Mouse (Mus musculus): Measurements from ENCODE around the gene Sh2d6. TPM values are rescaled to one million over a fixed set of nuclear protein-coding genes. Genes with fewer than 3 reads are reported as not detected.
A peak's percentile ranks its signal among the peaks of the same experiment; 100 is the strongest.

Gene Sh2d6
- polyA plus RNA-seq (2012; ENCODE audit: insufficient read depth, insufficient read length, missing spikeins), result not detected in 2 replicates

GRCm38 (mm10) chr6:72521607-72522006 is at the start of gene Sh2d6:
TSS of gene Sh2d6 (minus strand) at chr6:72521707.
- Histone ChIP-seq H3K4me1 (ENCODE audit: control insufficient read depth, insufficient read depth, insufficient read length, low read length) (peaks cover 7% of the 10 kb centered on the region), H3K27ac (replicated peaks; ENCODE audit: low read depth, low read length) (peak within 1 kb of the TSS; percentile 44; the same call in 1 of the 2 replicates), H3K4me3 (ENCODE audit: insufficient read depth, low read depth, low read length) (no peak within 1 kb of the TSS)

GRCm38 (mm10) chr6:72570644-72571397 is 49.3 kb upstream of the Sh2d6 start:
- Histone ChIP-seq H3K4me3 (ENCODE audit: insufficient read depth, low read depth, low read length) (no peak overlapping the region), H3K4me1 (ENCODE audit: control insufficient read depth, insufficient read depth, insufficient read length, low read length) (no peaks in the 10 kb centered on the region), H3K27ac (replicated peaks; ENCODE audit: low read depth, low read length) (peak overlapping the region; percentile 44)

- Histone ChIP-seq H3K4me1 (ENCODE audit: control insufficient read depth, insufficient read depth, insufficient read length, low read length) (no peaks in the 10 kb centered on the region), H3K4me3 (ENCODE audit: insufficient read depth, low read depth, low read length) (no peak overlapping the region), H3K27ac (replicated peaks; ENCODE audit: low read depth, low read length) (no peak overlapping the region)
These were observed 47.2 kb upstream of the Sh2d6 start for GRCm38 (mm10) chr6:72568736-72569135.

GRCm38 (mm10) chr6:72567508-72567907 is 46.0 kb upstream of the Sh2d6 start:
- Histone ChIP-seq H3K4me1 (ENCODE audit: control insufficient read depth, insufficient read depth, insufficient read length, low read length) (no peaks in the 10 kb centered on the region), H3K4me3 (ENCODE audit: insufficient read depth, low read depth, low read length) (no peak overlapping the region), H3K27ac (replicated peaks; ENCODE audit: low read depth, low read length) (no peak overlapping the region)

GRCm38 (mm10) chr6:72566044-72566443 is 44.5 kb upstream of the Sh2d6 start:
- Histone ChIP-seq H3K27ac (replicated peaks; ENCODE audit: low read depth, low read length) (no peak overlapping the region), H3K4me1 (ENCODE audit: control insufficient read depth, insufficient read depth, insufficient read length, low read length) (no peaks in the 10 kb centered on the region), H3K4me3 (ENCODE audit: insufficient read depth, low read depth, low read length) (no peak overlapping the region)

GRCm38 (mm10) chr6:72565506-72565905 is 44.0 kb upstream of the Sh2d6 start:
- Histone ChIP-seq H3K4me3 (ENCODE audit: insufficient read depth, low read depth, low read length) (no peak overlapping the region), H3K27ac (replicated peaks; ENCODE audit: low read depth, low read length) (no peak overlapping the region), H3K4me1 (ENCODE audit: control insufficient read depth, insufficient read depth, insufficient read length, low read length) (no peaks in the 10 kb centered on the region)

GRCm38 (mm10) chr6:72562894-72563293 is 41.4 kb upstream of the Sh2d6 start:
- no peak overlapping the region for H3K27ac ChIP-seq (replicated peaks; ENCODE audit: low read depth, low read length)
- H3K4me3 ChIP-seq (ENCODE audit: insufficient read depth, low read depth, low read length), result no peak overlapping the region
- H3K4me1 ChIP-seq (ENCODE audit: control insufficient read depth, insufficient read depth, insufficient read length, low read length), result no peaks in the 10 kb centered on the region

GRCm38 (mm10) chr6:72562486-72562885 is 41.0 kb upstream of the Sh2d6 start:
- Histone ChIP-seq H3K27ac (replicated peaks; ENCODE audit: low read depth, low read length) (no peak overlapping the region), H3K4me1 (ENCODE audit: control insufficient read depth, insufficient read depth, insufficient read length, low read length) (no peaks in the 10 kb centered on the region), H3K4me3 (ENCODE audit: insufficient read depth, low read depth, low read length) (no peak overlapping the region)

GRCm38 (mm10) chr6:72560801-72561200 is 39.3 kb upstream of the Sh2d6 start:
- Histone ChIP-seq H3K4me1 (ENCODE audit: control insufficient read depth, insufficient read depth, insufficient read length, low read length) (no peaks in the 10 kb centered on the region), H3K27ac (replicated peaks; ENCODE audit: low read depth, low read length) (no peak overlapping the region), H3K4me3 (ENCODE audit: insufficient read depth, low read depth, low read length) (no peak overlapping the region)

- no peaks in the 10 kb centered on the region for H3K4me1 ChIP-seq (ENCODE audit: control insufficient read depth, insufficient read depth, insufficient read length, low read length)
- peak overlapping the region; percentile 86 for H3K27ac ChIP-seq (replicated peaks; ENCODE audit: low read depth, low read length)
- H3K4me3 ChIP-seq (ENCODE audit: insufficient read depth, low read depth, low read length), result peak overlapping the region; percentile 62
These were observed 31.5 kb upstream of the Sh2d6 start for GRCm38 (mm10) chr6:72553079-72553412.

GRCm38 (mm10) chr6:72552171-72553078 is 30.9 kb upstream of the Sh2d6 start:
- H3K4me3 ChIP-seq (ENCODE audit: insufficient read depth, low read depth, low read length), result peak overlapping the region; percentile 62

GRCm38 (mm10) chr6:72550503-72551100 is 29.1 kb upstream of the Sh2d6 start:
- Histone ChIP-seq H3K4me1 (ENCODE audit: control insufficient read depth, insufficient read depth, insufficient read length, low read length) (no peaks in the 10 kb centered on the region), H3K4me3 (ENCODE audit: insufficient read depth, low read depth, low read length) (0 out of 2 replicates have a peak overlapping the region, but pooled peaks have one; percentile 6), H3K27ac (replicated peaks; ENCODE audit: low read depth, low read length) (peak overlapping the region; percentile 37)

More at GRCm38 (mm10) chr6:72552171-72553078, 30.9 kb upstream of the Sh2d6 start:
- H3K4me1 ChIP-seq (ENCODE audit: control insufficient read depth, insufficient read depth, insufficient read length, low read length), result no peaks in the 10 kb centered on the region
- peak overlapping the region; percentile 86 for H3K27ac ChIP-seq (replicated peaks; ENCODE audit: low read depth, low read length)

- H3K4me3 ChIP-seq (ENCODE audit: insufficient read depth, low read depth, low read length), result peak overlapping the region; percentile 41
- peak overlapping the region; percentile 69 for H3K27ac ChIP-seq (replicated peaks; ENCODE audit: low read depth, low read length)
- no peaks in the 10 kb centered on the region for H3K4me1 ChIP-seq (ENCODE audit: control insufficient read depth, insufficient read depth, insufficient read length, low read length)
These were observed 28.5 kb upstream of the Sh2d6 start for GRCm38 (mm10) chr6:72550025-72550424.

GRCm38 (mm10) chr6:72549041-72549580 is 27.6 kb upstream of the Sh2d6 start:
- H3K4me1 ChIP-seq (ENCODE audit: control insufficient read depth, insufficient read depth, insufficient read length, low read length), result peaks cover 1% of the 10 kb centered on the region; the same call in 1 of the 2 replicates
- H3K4me3 ChIP-seq (ENCODE audit: insufficient read depth, low read depth, low read length), result peak overlapping the region; percentile 41
- peak overlapping the region; percentile 89 for H3K27ac ChIP-seq (replicated peaks; ENCODE audit: low read depth, low read length)

- H3K4me1 ChIP-seq (ENCODE audit: control insufficient read depth, insufficient read depth, insufficient read length, low read length), result peaks cover 3% of the 10 kb centered on the region; the same call in 1 of the 2 replicates
- no peak overlapping the region for H3K27ac ChIP-seq (replicated peaks; ENCODE audit: low read depth, low read length)
These were observed 26.4 kb upstream of the Sh2d6 start for GRCm38 (mm10) chr6:72547862-72548261.

More at GRCm38 (mm10) chr6:72547862-72548261, 26.4 kb upstream of the Sh2d6 start:
- no peak overlapping the region for H3K4me3 ChIP-seq (ENCODE audit: insufficient read depth, low read depth, low read length)
